Mouse (Mus musculus) forebrain, embryonic 16.5 days (tissue): ENCODE measurements around the gene Tmem8. TPM values are rescaled to one million over a fixed set of nuclear protein-coding genes. Genes with fewer than 3 reads are reported as not detected.
"Not testable (repeated sequence)": the region's sequence is repeated elsewhere in the genome, so short reads cannot be mapped to it uniquely, and the experiment has no call there.

Experiments used
- ATAC-seq: fragments of 200-750 bp; cut with Nextera tagmentation; 2 replicates; pipeline ENCODE4 v1.8.0; 2017; ENCODE audit warnings: mild to moderate bottlenecking, moderate library complexity
- H3K27ac ChIP-seq: fragments of 300-500 bp; sonication (generic); 2 replicates; pipeline ENCODE4 v1.5.1; 2014; ENCODE audit warnings: low read length, control low read depth
- H3K27me3 ChIP-seq: fragments of 300-500 bp; sonication (generic); replicated peaks from 2 replicates; pipeline ENCODE4 v1.6.1; 2014; ENCODE audit warnings: low read length; ENCODE audit not compliant: control insufficient read depth, insufficient read depth
- H3K36me3 ChIP-seq: fragments of 300-500 bp; sonication (generic); 2 replicates; pipeline ENCODE4 v1.6.1; 2014; ENCODE audit not compliant: control insufficient read depth, insufficient read depth
- H3K4me1 ChIP-seq: fragments of 300-500 bp; sonication (generic); replicated peaks from 2 replicates; pipeline ENCODE4 v1.6.1; 2014; ENCODE audit warnings: low read length; ENCODE audit not compliant: control insufficient read depth, insufficient read depth
- H3K4me2 ChIP-seq: fragments of 300-500 bp; sonication (generic); 2 replicates; pipeline ENCODE4 v1.6.1; 2014; ENCODE audit warnings: mild to moderate bottlenecking, low read length, control low read depth
- H3K4me3 ChIP-seq: fragments of 300-500 bp; sonication (generic); replicated peaks from 2 replicates; pipeline ENCODE4 v1.5.1; 2014; ENCODE audit warnings: mild to moderate bottlenecking, low read length, control low read depth
- H3K9ac ChIP-seq: fragments of 300-500 bp; sonication (generic); replicated peaks from 2 replicates; pipeline ENCODE4 v1.6.1; 2014; ENCODE audit warnings: low read depth, low read length, control low read depth
- H3K9me3 ChIP-seq: fragments of 300-500 bp; sonication (generic); 2 replicates; pipeline ENCODE4 v1.6.1; 2016; ENCODE audit warnings: low read length; ENCODE audit not compliant: control insufficient read depth
- WGBS: fragments of 180-500 bp; shearing (Covaris S2); extraction: QIAGEN DNeasy Blood & Tissue Kit; methylation state at CpG from one replicate; pipeline ENCODE4 v1.1.7; 2014; 5-methylcytosine and 5-hydroxymethylcytosine counted together
- polyA plus RNA-seq: library from polyadenylated mRNA; unstranded; fragments of >200 nt; fragmentation: Nextera tagmentation; extraction: Ambion mirVana; gene quantifications from 2 replicates; pipeline ENCODE4 v1.2.1, GENCODE M21; 2015

Gene Tmem8
- polyA plus RNA-seq, 1 experiment from 2014 or later, result 2.0 TPM

GRCm38 (mm10) chr17:26105619-26106018, 7.5 kb upstream of the Tmem8 start:
- Histone ChIP-seq H3K36me3 (no peaks in the 10 kb centered on the region), H3K4me2 (no peak overlapping the region), H3K9me3 (no peaks in the 10 kb centered on the region), H3K4me1 (no peaks in the 10 kb centered on the region), H3K9ac (no peak overlapping the region), H3K27ac (no peak overlapping the region), H3K4me3 (no peak overlapping the region), H3K27me3 (no peaks in the 10 kb centered on the region)
- ATAC-seq, result no peak
- WGBS, result 70% methylated on average over 4 of the region's 4 CpGs

DNA sequence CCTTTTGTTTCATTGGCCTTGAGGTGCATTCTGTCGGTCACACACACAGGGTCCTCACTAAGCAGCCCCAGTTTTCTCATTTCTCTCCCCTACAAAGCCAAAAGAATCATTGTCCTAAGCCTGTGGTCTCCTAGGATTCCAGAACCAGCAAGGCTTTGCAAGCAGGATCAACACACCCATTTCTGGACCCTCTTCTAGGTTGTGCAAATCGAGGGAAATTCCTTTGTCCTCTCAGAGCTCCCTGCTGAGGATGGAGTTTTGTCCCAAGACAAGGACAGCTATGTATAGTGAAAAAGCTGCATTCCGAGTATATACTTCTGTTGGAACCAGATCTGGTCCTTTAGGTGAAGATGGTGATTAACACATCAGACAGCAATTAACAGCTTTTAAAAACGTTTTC, 2.9 kb upstream of the Tmem8 start:
- Histone ChIP-seq H3K4me3 (no peak overlapping the region), H3K36me3 (no peaks in the 10 kb centered on the region), H3K9ac (no peak overlapping the region), H3K27ac (no peak overlapping the region), H3K9me3 (no peaks in the 10 kb centered on the region), H3K4me1 (peaks cover 9% of the 10 kb centered on the region), H3K4me2 (no peak overlapping the region), H3K27me3 (peaks cover 17% of the 10 kb centered on the region)
- WGBS, result 10% methylated on average over 4 of the region's 4 CpGs
- no peak for ATAC-seq

DNA sequence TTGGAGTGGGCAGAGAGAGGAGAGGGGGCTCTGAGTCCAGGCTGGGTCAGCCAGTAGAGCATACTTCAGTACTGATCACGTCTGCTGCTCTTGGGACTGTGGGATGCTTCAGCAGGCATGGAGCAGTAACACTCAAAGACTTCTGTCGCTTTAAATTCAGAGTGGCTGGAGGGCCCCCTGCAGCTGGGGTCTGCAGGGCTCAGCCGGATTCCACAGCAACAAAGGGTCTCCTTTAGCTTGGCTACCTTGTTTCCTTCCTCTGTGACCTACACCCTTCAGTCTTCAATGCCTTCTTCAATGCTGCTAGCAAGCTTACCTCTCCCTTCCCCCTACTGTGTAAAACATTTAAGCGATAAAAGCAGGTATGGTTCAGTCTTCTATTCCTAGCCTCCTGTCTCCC, 2.1 kb upstream of the Tmem8 start:
- H3K9me3 ChIP-seq, result no peaks in the 10 kb centered on the region
- H3K27ac ChIP-seq, result no peak overlapping the region
- H3K9ac ChIP-seq, result no peak overlapping the region
- no peak overlapping the region for H3K4me2 ChIP-seq
- ATAC-seq, result no peak
- peaks cover 9% of the 10 kb centered on the region for H3K4me1 ChIP-seq
- WGBS, result 3% methylated on average over 4 of the region's 4 CpGs
- no peak overlapping the region for H3K4me3 ChIP-seq
- no peaks in the 10 kb centered on the region for H3K36me3 ChIP-seq
- H3K27me3 ChIP-seq, result peaks cover 25% of the 10 kb centered on the region

GRCm38 (mm10) chr17:26111722-26112121, 1.4 kb upstream of the Tmem8 start:
- H3K27me3 ChIP-seq, result peaks cover 25% of the 10 kb centered on the region

GRCm38 (mm10) chr17:26112751-26113150, 348 bp upstream of the Tmem8 start:
- H3K9me3 ChIP-seq, result no peaks in the 10 kb centered on the region
- no peaks in the 10 kb centered on the region for H3K36me3 ChIP-seq
- peak overlapping the region; percentile 75 for H3K4me3 ChIP-seq
- 18% methylated on average over 14 of the region's 14 CpGs for WGBS
- ATAC-seq, result 0 out of 2 replicates have a peak, but pooled peaks have one; percentile 14
- no peak overlapping the region for H3K27ac ChIP-seq
- peaks cover 9% of the 10 kb centered on the region for H3K4me1 ChIP-seq
- peaks cover 27% of the 10 kb centered on the region for H3K27me3 ChIP-seq
- peak overlapping the region; percentile 69 for H3K4me2 ChIP-seq
- H3K9ac ChIP-seq, result peak overlapping the region; percentile 88

More at GRCm38 (mm10) chr17:26111722-26112121, 1.4 kb upstream of the Tmem8 start:
- no peaks in the 10 kb centered on the region for H3K36me3 ChIP-seq
- 23% methylated on average over 4 of the region's 4 CpGs for WGBS
- H3K27ac ChIP-seq, result no peak overlapping the region
- H3K4me2 ChIP-seq, result no peak overlapping the region
- H3K9ac ChIP-seq, result no peak overlapping the region
- H3K9me3 ChIP-seq, result no peaks in the 10 kb centered on the region
- ATAC-seq, result no peak
- H3K4me1 ChIP-seq, result peaks cover 9% of the 10 kb centered on the region
- no peak overlapping the region for H3K4me3 ChIP-seq

- ATAC-seq, result no peak
- Histone ChIP-seq H3K36me3 (no peaks in the 10 kb centered on the region), H3K27me3 (peaks cover 27% of the 10 kb centered on the region)
Observed at GRCm38 (mm10) chr17:26114061-26114460, 962 bp downstream of the Tmem8 start.

DNA sequence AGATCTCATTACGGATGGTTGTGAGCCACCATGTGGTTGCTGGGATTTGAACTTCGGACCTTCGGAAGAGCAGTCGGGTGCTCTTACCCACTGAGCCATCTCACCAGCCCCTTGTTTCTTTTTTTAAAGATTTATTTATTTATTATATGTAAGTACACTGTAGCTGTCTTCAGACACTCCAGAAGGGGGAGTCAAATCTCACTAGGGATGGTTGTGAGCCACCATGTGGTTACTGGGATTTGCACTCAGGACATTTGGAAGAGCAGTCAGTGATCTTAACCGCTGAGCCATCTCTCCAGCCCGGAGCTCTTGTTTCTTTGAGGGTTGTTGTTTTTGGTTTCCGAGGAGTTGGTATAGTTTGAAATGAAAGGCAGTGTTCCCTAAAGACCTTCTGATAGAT, 1.4 kb downstream of the Tmem8 start:
- H3K27ac ChIP-seq, H3K4me1 ChIP-seq, H3K4me2 ChIP-seq, H3K4me3 ChIP-seq, H3K36me3 ChIP-seq, H3K9me3 ChIP-seq, ATAC-seq, H3K9ac ChIP-seq: not testable (repeated sequence)
- WGBS, result 64% methylated on average over 7 of the region's 7 CpGs
- peaks cover 27% of the 10 kb centered on the region for H3K27me3 ChIP-seq

More at GRCm38 (mm10) chr17:26114061-26114460, 962 bp downstream of the Tmem8 start:
- peak overlapping the region; percentile 75 for H3K4me3 ChIP-seq
- H3K9ac ChIP-seq, result peak overlapping the region; percentile 88; the same call in 1 of the 2 replicates
- WGBS, result 12% methylated on average over 8 of the region's 8 CpGs
- no peak overlapping the region for H3K27ac ChIP-seq
- peak overlapping the region; percentile 69 for H3K4me2 ChIP-seq
- no peaks in the 10 kb centered on the region for H3K9me3 ChIP-seq
- H3K4me1 ChIP-seq, result peaks cover 9% of the 10 kb centered on the region

DNA sequence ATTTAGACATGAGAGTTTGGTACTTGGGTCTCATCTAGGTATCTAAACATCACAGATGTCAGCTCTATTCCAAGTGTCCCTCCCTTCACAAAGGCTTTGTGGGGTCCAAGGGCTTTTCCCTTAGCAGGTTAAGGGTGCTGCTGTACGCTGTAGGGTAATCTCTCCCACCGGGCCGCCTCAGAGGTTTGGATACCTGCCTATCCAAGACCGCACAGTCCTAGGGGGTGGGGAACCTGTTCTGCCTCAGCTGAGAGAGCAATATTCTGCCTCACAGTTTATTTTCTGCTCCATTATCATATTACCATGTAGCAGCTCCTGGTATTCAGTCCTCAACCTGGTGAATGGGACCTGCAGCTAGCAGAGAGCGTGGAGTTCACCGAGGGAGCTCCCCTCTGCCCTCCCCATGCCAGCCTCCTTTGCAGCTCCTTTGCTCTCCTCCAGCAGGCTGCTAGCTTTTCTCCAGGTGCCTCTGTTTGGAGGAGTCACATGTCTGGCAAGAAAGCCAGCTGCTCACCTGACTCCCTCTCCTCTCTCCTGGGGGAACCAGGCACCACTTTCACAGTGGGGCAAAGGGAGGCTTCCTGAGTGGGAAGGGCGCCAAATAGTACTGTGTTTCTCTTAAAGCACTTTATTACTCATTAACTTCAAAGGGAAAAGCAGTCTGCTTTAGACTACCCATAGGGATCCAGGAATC, 2.3 kb downstream of the Tmem8 start:
- H3K9ac ChIP-seq, result no peak overlapping the region
- no peaks in the 10 kb centered on the region for H3K36me3 ChIP-seq
- H3K4me2 ChIP-seq, result no peak overlapping the region
- peaks cover 27% of the 10 kb centered on the region for H3K27me3 ChIP-seq
- no peak for ATAC-seq
- H3K27ac ChIP-seq, result no peak overlapping the region
- peaks cover 9% of the 10 kb centered on the region for H3K4me1 ChIP-seq
- no peaks in the 10 kb centered on the region for H3K9me3 ChIP-seq
- H3K4me3 ChIP-seq, result no peak overlapping the region
- 81% methylated on average over 7 of the region's 7 CpGs for WGBS

GRCm38 (mm10) chr17:26115956-26116487, 2.9 kb downstream of the Tmem8 start:
- no peak for ATAC-seq
- no peaks in the 10 kb centered on the region for H3K9me3 ChIP-seq
- H3K9ac ChIP-seq, result no peak overlapping the region
- no peak overlapping the region for H3K4me2 ChIP-seq
- 100% methylated on average over 1 of the region's 3 CpGs for WGBS
- H3K4me1 ChIP-seq, result peaks cover 9% of the 10 kb centered on the region
- H3K4me3 ChIP-seq, result no peak overlapping the region
- no peaks in the 10 kb centered on the region for H3K36me3 ChIP-seq
- no peak overlapping the region for H3K27ac ChIP-seq
- H3K27me3 ChIP-seq, result peaks cover 25% of the 10 kb centered on the region
